In the genomic region with DNA sequence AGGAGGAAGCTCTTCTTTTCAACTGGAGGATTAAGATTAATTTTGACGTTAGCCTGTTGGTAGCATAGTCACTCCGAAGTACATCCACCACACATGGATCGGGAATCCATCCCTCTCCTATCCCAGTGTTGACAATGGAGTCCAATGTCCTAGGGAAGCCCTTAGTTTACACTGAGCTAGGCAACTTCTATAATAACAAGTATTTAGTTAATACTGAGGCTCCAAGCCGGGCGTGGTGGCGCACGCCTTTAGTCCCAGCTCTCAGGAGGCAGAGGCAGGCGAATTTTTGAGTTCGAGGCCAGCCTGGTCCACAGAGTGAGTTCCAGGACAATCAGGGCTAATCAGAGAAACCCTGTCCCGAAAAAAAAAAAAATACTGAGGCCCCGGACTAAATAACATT, we compare ENCODE assay signal across 8 mouse cellular contexts. TPM values are rescaled to one million over a fixed set of nuclear protein-coding genes. Genes with fewer than 3 reads are reported as not detected.
DNase-seq lines count a peak whose midpoint lies in the region; ATAC-seq lines count a peak whose summit lies in the region.

No protein-coding gene starts in this region.

- H3K27me3 ChIP-seq in kidney, embryonic 14.5 days (ENCODE audit: control insufficient read depth, insufficient read depth, low read length), result no peaks in the 10 kb centered on the region
- no peaks in the 10 kb centered on the region for H3K27me3 ChIP-seq in hindbrain, embryonic 11.5 days (ENCODE audit: control insufficient read depth, insufficient read depth, low read length)
- peaks cover 9% of the 10 kb centered on the region; the same call in 1 of the 2 replicates for H3K27me3 ChIP-seq in midbrain, embryonic 12.5 days

- H3K4me1 ChIP-seq in kidney, embryonic 14.5 days (ENCODE audit: control insufficient read depth, insufficient read depth, low read length), result peaks cover 7% of the 10 kb centered on the region
- 0 out of 2 replicates have a peak, but pooled peaks cover 3% of the 10 kb centered on the region for H3K4me1 ChIP-seq in brown adipose tissue, adult 24 weeks (ENCODE audit: control insufficient read depth, insufficient read depth, insufficient read length, low read length)
- no peaks in the 10 kb centered on the region for H3K4me1 ChIP-seq in hindbrain, embryonic 11.5 days (replicated peaks; ENCODE audit: control insufficient read depth, insufficient read depth, low read length)
- peaks cover 17% of the 10 kb centered on the region for H3K4me1 ChIP-seq in midbrain, embryonic 12.5 days

- no peak overlapping the region; the same call in 1 of the 2 replicates for H3K27ac ChIP-seq in kidney, embryonic 14.5 days (ENCODE audit: low read depth, low read length)
- H3K27ac ChIP-seq in brown adipose tissue, adult 24 weeks (replicated peaks; ENCODE audit: low read depth, low read length), result peak overlapping the region; percentile 96
- H3K27ac ChIP-seq in hindbrain, embryonic 11.5 days (ENCODE audit: low read depth, low read length), result peak overlapping the region; percentile 65
- peak overlapping the region; percentile 65; the same call in 1 of the 2 replicates for H3K27ac ChIP-seq in midbrain, embryonic 12.5 days (replicated peaks)

- H3K4me3 ChIP-seq in kidney, embryonic 14.5 days (ENCODE audit: low read length), result peak overlapping the region; percentile 98
- peak overlapping the region; percentile 87 for H3K4me3 ChIP-seq in brown adipose tissue, adult 24 weeks (ENCODE audit: insufficient read depth, low read depth, low read length)
- H3K4me3 ChIP-seq in hindbrain, embryonic 11.5 days (ENCODE audit: low read depth, low read length), result peak overlapping the region; percentile 84
- H3K4me3 ChIP-seq in midbrain, embryonic 12.5 days, result peak overlapping the region; percentile 99

- no peaks in the 10 kb centered on the region for H3K9me3 ChIP-seq in kidney, embryonic 14.5 days (ENCODE audit: control insufficient read depth, low read length)
- no peaks in the 10 kb centered on the region for H3K9me3 ChIP-seq in hindbrain, embryonic 11.5 days (ENCODE audit: control insufficient read depth, low read length)
- H3K9me3 ChIP-seq in midbrain, embryonic 12.5 days, result no peaks in the 10 kb centered on the region

- peak overlapping the region; percentile 97; the same call in 1 of the 2 replicates for H3K9ac ChIP-seq in kidney, embryonic 14.5 days (ENCODE audit: low read depth, low read length)
- peak overlapping the region; percentile 93 for H3K9ac ChIP-seq in hindbrain, embryonic 11.5 days (ENCODE audit: low read depth, low read length)
- H3K9ac ChIP-seq in midbrain, embryonic 12.5 days (replicated peaks), result peak overlapping the region; percentile 97; the same call in 1 of the 2 replicates

- ATAC-seq in kidney, embryonic 14.5 days (ENCODE audit: low FRiP score, low TSS enrichment), result no peak
- ATAC-seq in hindbrain, embryonic 11.5 days (ENCODE audit: low FRiP score), result 0 out of 2 replicates have a peak, but pooled peaks have one; percentile 11
- no peak for ATAC-seq in midbrain, embryonic 12.5 days (ENCODE audit: low FRiP score, low read depth)

- DNase-seq in kidney, adult 11 months, result no peak
- DNase-seq in hindbrain, embryonic 11.5 days (ENCODE audit: low spot score), result no peak
- DNase-seq in adrenal gland, adult 18-20 months (ENCODE audit: low spot score in 2 of 2), result no peak
- no peak for DNase-seq in cerebellum, postnatal 10 days
- no peak for DNase-seq in spleen, adult 18-20 months

- 79% methylated on average over 11 of the region's 11 CpGs for WGBS in kidney, embryonic 14.5 days
- WGBS in hindbrain, embryonic 11.5 days, result 77% methylated on average over 11 of the region's 11 CpGs
- WGBS in midbrain, embryonic 12.5 days, result 76% methylated on average over 11 of the region's 11 CpGs

- H3K36me3 ChIP-seq in kidney, embryonic 14.5 days (ENCODE audit: control insufficient read depth, insufficient read depth, low read length), result no peaks in the 10 kb centered on the region
- no peaks in the 10 kb centered on the region for H3K36me3 ChIP-seq in hindbrain, embryonic 11.5 days (ENCODE audit: control insufficient read depth, insufficient read depth, low read length)
- H3K36me3 ChIP-seq in midbrain, embryonic 12.5 days, result no peaks in the 10 kb centered on the region

- peak overlapping the region; percentile 86 for H3K4me2 ChIP-seq in kidney, embryonic 14.5 days (replicated peaks; ENCODE audit: low read depth, low read length)
- peak overlapping the region; percentile 65 for H3K4me2 ChIP-seq in hindbrain, embryonic 11.5 days (replicated peaks; ENCODE audit: low read depth, low read length)
- H3K4me2 ChIP-seq in midbrain, embryonic 12.5 days (replicated peaks), result peak overlapping the region; percentile 86

RNA-seq across cellular contexts. Expression of gene Sec24a, which starts 6.4 kb away (rescaled TPM):
- 12.4 and 18.3 TPM in 2 replicates for polyA plus RNA-seq in kidney, embryonic 14.5 days (2014; fragmentation: Nextera tagmentation; extraction: Ambion mirVana)
- polyA plus RNA-seq in brown adipose tissue, adult 24 weeks (2012; ENCODE audit: insufficient read depth, insufficient read length, missing spikeins), result 8.8 and 12.5 TPM in 2 replicates
- polyA plus RNA-seq in hindbrain, embryonic 11.5 days (2014; fragmentation: Nextera tagmentation; extraction: Ambion mirVana), result 12.7 and 16.1 TPM in 2 replicates
- 15.8 TPM in 2 replicates for polyA plus RNA-seq in midbrain, embryonic 12.5 days (2016; fragmentation: Nextera tagmentation; extraction: Ambion mirVana)
- total RNA-seq in adrenal gland, adult 18-20 months (2021), result 10 to 100 TPM; 33.2 to 47.2 TPM

RNA-seq across cellular contexts. Expression of gene Sar1b, which starts 6.5 kb away (rescaled TPM):
- 116 and 133 TPM in 2 replicates for polyA plus RNA-seq in kidney, embryonic 14.5 days (2014; fragmentation: Nextera tagmentation; extraction: Ambion mirVana)
- 158 and 181 TPM in 2 replicates for polyA plus RNA-seq in brown adipose tissue, adult 24 weeks (2012; ENCODE audit: insufficient read depth, insufficient read length, missing spikeins)
- polyA plus RNA-seq in hindbrain, embryonic 11.5 days (2014; fragmentation: Nextera tagmentation; extraction: Ambion mirVana), result 140 and 146 TPM in 2 replicates
- polyA plus RNA-seq in midbrain, embryonic 12.5 days (2016; fragmentation: Nextera tagmentation; extraction: Ambion mirVana), result 125 and 129 TPM in 2 replicates
- total RNA-seq in adrenal gland, adult 18-20 months (2021), result 100 to 1,000 TPM; 109 to 110 TPM
